Mouse (Mus musculus) liver, embryonic 14.5 days (tissue): ENCODE measurements at regions not wholly inside any gene's neighbourhood (a gene's known extent, or its start where the extent isn't known, plus 50 kb on each side); places are given as distances from the start of the nearest gene placed in this dataset.

Source experiments
- CTCF ChIP-seq: IDR thresholded peaks from 2 replicates; pipeline ENCODE4 v1.5.1; 2016; ENCODE audit warnings: antibody characterized with exemption, low read depth, control low read depth
- EP300 ChIP-seq: IDR thresholded peaks from 2 replicates; pipeline ENCODE4 v1.6.1; 2016; ENCODE audit warnings: antibody characterized with exemption, low read depth

- no peak for TF ChIP-seq CTCF
- no peak for TF ChIP-seq EP300
These were observed 167.5 kb downstream of the 3100002H09Rik start for GRCm38 (mm10) chr4:124443130-124443503.
